Mouse (Mus musculus) heart, embryonic 16.5 days (tissue): ENCODE measurements at regions not wholly inside any gene's neighbourhood (a gene's known extent, or its start where the extent isn't known, plus 50 kb on each side); places are given as distances from the start of the nearest gene placed in this dataset.

Experiments
- ATAC-seq: fragments of 200-750 bp; cut with Nextera tagmentation; replicated peaks from 2 replicates; pipeline ENCODE4 v1.8.0; 2017; ENCODE audit warnings: moderate number of reproducible peaks; ENCODE audit not compliant: insufficient read depth, low FRiP score; ENCODE audit errors: extremely low read depth
- H3K27ac ChIP-seq: fragments of 300-500 bp; sonication (generic); 2 replicates; pipeline ENCODE4 v1.5.1; 2014; ENCODE audit warnings: mild to moderate bottlenecking, low read length, control low read depth, moderate library complexity
- H3K27me3 ChIP-seq: fragments of 300-500 bp; sonication (generic); 2 replicates; pipeline ENCODE4 v1.6.1; 2014; ENCODE audit warnings: low read length, mixed read lengths; ENCODE audit not compliant: control insufficient read depth, insufficient read depth
- H3K36me3 ChIP-seq: fragments of 300-500 bp; sonication (generic); 2 replicates; pipeline ENCODE4 v1.6.1; 2014; ENCODE audit not compliant: control insufficient read depth, insufficient read depth
- H3K4me1 ChIP-seq: fragments of 300-500 bp; sonication (generic); 2 replicates; pipeline ENCODE4 v1.6.1; 2014; ENCODE audit warnings: low read length, mixed read lengths; ENCODE audit not compliant: control insufficient read depth, insufficient read depth
- H3K4me2 ChIP-seq: fragments of 300-500 bp; sonication (generic); 2 replicates; pipeline ENCODE4 v1.6.1; 2014; ENCODE audit warnings: low read depth, mild to moderate bottlenecking, control low read depth, low read length
- H3K4me3 ChIP-seq: fragments of 300-500 bp; sonication (generic); 2 replicates; pipeline ENCODE4 v1.5.1; 2014; ENCODE audit warnings: mild to moderate bottlenecking, control low read depth, low read length
- H3K9ac ChIP-seq: fragments of 300-500 bp; sonication (generic); 2 replicates; pipeline ENCODE4 v1.6.1; 2014; ENCODE audit warnings: low read length, control low read depth
- H3K9me3 ChIP-seq: fragments of 300-500 bp; sonication (generic); replicated peaks from 2 replicates; pipeline ENCODE4 v1.6.1; 2016; ENCODE audit warnings: low read length; ENCODE audit not compliant: control insufficient read depth
- WGBS: fragments of 180-500 bp; shearing (Covaris S2); extraction: QIAGEN DNeasy Blood & Tissue Kit; methylation state at CpG from one replicate; pipeline ENCODE4 v1.1.7; 2014; 5-methylcytosine and 5-hydroxymethylcytosine counted together

- no peak overlapping the region for H3K4me3 ChIP-seq
- H3K27ac ChIP-seq = no peak overlapping the region
- H3K9ac ChIP-seq = no peak overlapping the region
- H3K4me1 ChIP-seq = no peaks in the 10 kb centered on the region
- no peak for ATAC-seq
- H3K27me3 ChIP-seq = no peaks in the 10 kb centered on the region
- H3K9me3 ChIP-seq = no peaks in the 10 kb centered on the region
- no peaks in the 10 kb centered on the region for H3K36me3 ChIP-seq
- WGBS = 77% methylated on average over 7 of the region's 7 CpGs
- H3K4me2 ChIP-seq = no peak overlapping the region
These were observed 57.5 kb upstream of the 4930583I09Rik start for GRCm38 (mm10) chr17:64893182-64893902.
